Mouse (Mus musculus): ENCODE data around the gene Ctnnal1.
A peak's percentile ranks its signal among the peaks of the same experiment; 100 is the strongest.
"Not testable (repeated sequence)": the region's sequence is repeated elsewhere in the genome, so short reads cannot be mapped to it uniquely, and the experiment has no call there.

Gene Ctnnal1

GRCm38 (mm10) chr4:56865003-56865511 is at the start of gene Ctnnal1:
Gene Ctnnal1 (minus strand): TSS chr4:56865188.
- DNase-seq (ENCODE audit: low spot score in 2 of 2): peak; percentile 67 to 73

- DNase-seq (ENCODE audit: low spot score in 2 of 2): no peak
These were observed 49.8 kb upstream of the Ctnnal1 start for GRCm38 (mm10) chr4:56914761-56915160.

- no peak for DNase-seq (ENCODE audit: low spot score in 2 of 2)
These were observed 49.4 kb upstream of the Ctnnal1 start for GRCm38 (mm10) chr4:56914338-56914737.

- DNase-seq (ENCODE audit: low spot score in 2 of 2): no peak
These were observed 47.5 kb upstream of the Ctnnal1 start for GRCm38 (mm10) chr4:56912382-56913001.

- no peak for DNase-seq (ENCODE audit: low spot score in 2 of 2)
These were observed 44.6 kb upstream of the Ctnnal1 start for GRCm38 (mm10) chr4:56909568-56909967.

- no peak for DNase-seq (ENCODE audit: low spot score in 2 of 2)
These were observed 42.7 kb upstream of the Ctnnal1 start for GRCm38 (mm10) chr4:56907671-56908070.

- no peak for DNase-seq (ENCODE audit: low spot score in 2 of 2)
These were observed 41.9 kb upstream of the Ctnnal1 start for GRCm38 (mm10) chr4:56906926-56907325.

- DNase-seq (ENCODE audit: low spot score in 2 of 2): no peak
These were observed 40.5 kb upstream of the Ctnnal1 start for GRCm38 (mm10) chr4:56905507-56905906.

- DNase-seq (ENCODE audit: low spot score in 2 of 2): peak in 1 of 2 experiments; percentile 23
These were observed 36.7 kb upstream of the Ctnnal1 start for GRCm38 (mm10) chr4:56901671-56902070.

- no peak for DNase-seq (ENCODE audit: low spot score in 2 of 2)
These were observed 34.2 kb upstream of the Ctnnal1 start for GRCm38 (mm10) chr4:56899216-56899615.

- no peak for DNase-seq (ENCODE audit: low spot score in 2 of 2)
These were observed 32.5 kb upstream of the Ctnnal1 start for GRCm38 (mm10) chr4:56897511-56897910.

GRCm38 (mm10) chr4:56894196-56894595 is 29.2 kb upstream of the Ctnnal1 start:
- DNase-seq (ENCODE audit: low spot score in 2 of 2): no peak

GRCm38 (mm10) chr4:56892501-56893115 is 27.6 kb upstream of the Ctnnal1 start:
- DNase-seq (ENCODE audit: low spot score in 2 of 2): no peak

- no peak for DNase-seq (ENCODE audit: low spot score in 2 of 2)
These were observed 23.5 kb upstream of the Ctnnal1 start for GRCm38 (mm10) chr4:56888483-56888882.

- DNase-seq (ENCODE audit: low spot score in 2 of 2): no peak
These were observed 21.4 kb upstream of the Ctnnal1 start for GRCm38 (mm10) chr4:56886286-56886979.

GRCm38 (mm10) chr4:56880036-56880703 is 15.2 kb upstream of the Ctnnal1 start:
- no peak for DNase-seq (ENCODE audit: low spot score in 2 of 2)

GRCm38 (mm10) chr4:56878971-56879370 is 14.0 kb upstream of the Ctnnal1 start:
- DNase-seq (ENCODE audit: low spot score in 2 of 2): no peak

- DNase-seq (ENCODE audit: low spot score in 2 of 2): not testable (repeated sequence)
These were observed 5.6 kb upstream of the Ctnnal1 start for GRCm38 (mm10) chr4:56870541-56870940.

GRCm38 (mm10) chr4:56867761-56868160 is 2.8 kb upstream of the Ctnnal1 start:
- DNase-seq (ENCODE audit: low spot score in 2 of 2): no peak

- DNase-seq (ENCODE audit: low spot score in 2 of 2): no peak
These were observed 983 bp upstream of the Ctnnal1 start for GRCm38 (mm10) chr4:56865971-56866370.

- DNase-seq (ENCODE audit: low spot score in 2 of 2): peak; percentile 3 to 23
These were observed 479 bp downstream of the Ctnnal1 start for GRCm38 (mm10) chr4:56864417-56865001.

GRCm38 (mm10) chr4:56864016-56864415 is 972 bp downstream of the Ctnnal1 start:
- no peak for DNase-seq (ENCODE audit: low spot score in 2 of 2)
